Mouse (Mus musculus): Measurements from ENCODE around the gene Pias4. TPM values are rescaled to one million over a fixed set of nuclear protein-coding genes. Genes with fewer than 3 reads are reported as not detected.
"Not testable (repeated sequence)": the region's sequence is repeated elsewhere in the genome, so short reads cannot be mapped to it uniquely, and the experiment has no call there.

Gene Pias4
- polyA plus RNA-seq, 1 experiment = 47.8 TPM

- DNase-seq (ENCODE audit: low read depth) = no peak
- no peak for TF ChIP-seq POLR2A (IDR thresholded peaks at IDR 0.05; ENCODE audit: borderline replicate concordance, extremely low read depth, insufficient read depth, insufficient read length, poor library complexity, severe bottlenecking)
- peak; percentile 48; the same call in 1 of the 2 replicates for TF ChIP-seq CTCF (IDR thresholded peaks at IDR 0.05; ENCODE audit: borderline replicate concordance, extremely low read depth, insufficient read depth, insufficient read length)
Measured at GRCm38 (mm10) chr10:81190236-81190911, 22.7 kb upstream of the Pias4 start.

GRCm38 (mm10) chr10:81189821-81190220 is 22.1 kb upstream of the Pias4 start:
- no peak for DNase-seq (ENCODE audit: low read depth)
- TF ChIP-seq POLR2A (IDR thresholded peaks at IDR 0.05; ENCODE audit: borderline replicate concordance, extremely low read depth, insufficient read depth, insufficient read length, poor library complexity, severe bottlenecking) (no peak), CTCF (IDR thresholded peaks at IDR 0.05; ENCODE audit: borderline replicate concordance, extremely low read depth, insufficient read depth, insufficient read length) (no peak)

GRCm38 (mm10) chr10:81187161-81187560 is 19.4 kb upstream of the Pias4 start:
- no peak for TF ChIP-seq CTCF (IDR thresholded peaks at IDR 0.05; ENCODE audit: borderline replicate concordance, extremely low read depth, insufficient read depth, insufficient read length)
- TF ChIP-seq POLR2A (IDR thresholded peaks at IDR 0.05; ENCODE audit: borderline replicate concordance, extremely low read depth, insufficient read depth, insufficient read length, poor library complexity, severe bottlenecking) = no peak
- DNase-seq (ENCODE audit: low read depth) = no peak

GRCm38 (mm10) chr10:81184765-81185164 is 17.0 kb upstream of the Pias4 start:
- TF ChIP-seq CTCF (IDR thresholded peaks at IDR 0.05; ENCODE audit: borderline replicate concordance, extremely low read depth, insufficient read depth, insufficient read length) (no peak), POLR2A (IDR thresholded peaks at IDR 0.05; ENCODE audit: borderline replicate concordance, extremely low read depth, insufficient read depth, insufficient read length, poor library complexity, severe bottlenecking) (no peak)
- DNase-seq (ENCODE audit: low read depth) = no peak

- TF ChIP-seq CTCF (IDR thresholded peaks at IDR 0.05; ENCODE audit: borderline replicate concordance, extremely low read depth, insufficient read depth, insufficient read length) (no peak), POLR2A (IDR thresholded peaks at IDR 0.05; ENCODE audit: borderline replicate concordance, extremely low read depth, insufficient read depth, insufficient read length, poor library complexity, severe bottlenecking) (no peak)
- DNase-seq (ENCODE audit: low read depth) = no peak
Measured at GRCm38 (mm10) chr10:81183805-81184204, 16.1 kb upstream of the Pias4 start, which contains the start of gene 4930442H23Rik. TSS of gene 4930442H23Rik (minus strand) at chr10:81183849.

GRCm38 (mm10) chr10:81182336-81183333 is 14.9 kb upstream of the Pias4 start, which contains the start of gene Dapk3:
TSS of gene Dapk3 (plus strand) at chr10:81183005.
- no peak; the same call in 1 of the 2 replicates for TF ChIP-seq POLR2A (IDR thresholded peaks at IDR 0.05; ENCODE audit: borderline replicate concordance, extremely low read depth, insufficient read depth, insufficient read length, poor library complexity, severe bottlenecking)
- peak; percentile 100 for DNase-seq (ENCODE audit: low read depth)

- not testable (repeated sequence) for DNase-seq (ENCODE audit: low read depth)
Measured at GRCm38 (mm10) chr10:81181860-81182259, 14.1 kb upstream of the Pias4 start.

- no peak for DNase-seq (ENCODE audit: low read depth)
- TF ChIP-seq POLR2A (IDR thresholded peaks at IDR 0.05; ENCODE audit: borderline replicate concordance, extremely low read depth, insufficient read depth, insufficient read length, poor library complexity, severe bottlenecking) (no peak), CTCF (IDR thresholded peaks at IDR 0.05; ENCODE audit: borderline replicate concordance, extremely low read depth, insufficient read depth, insufficient read length) (no peak)
Measured at GRCm38 (mm10) chr10:81180946-81181345, 13.2 kb upstream of the Pias4 start.

- no peak for DNase-seq (ENCODE audit: low read depth)
- TF ChIP-seq CTCF (IDR thresholded peaks at IDR 0.05; ENCODE audit: borderline replicate concordance, extremely low read depth, insufficient read depth, insufficient read length) = no peak
- TF ChIP-seq POLR2A (IDR thresholded peaks at IDR 0.05; ENCODE audit: borderline replicate concordance, extremely low read depth, insufficient read depth, insufficient read length, poor library complexity, severe bottlenecking) = no peak
Measured at GRCm38 (mm10) chr10:81179451-81180342, 12.0 kb upstream of the Pias4 start.

- TF ChIP-seq CTCF (IDR thresholded peaks at IDR 0.05; ENCODE audit: borderline replicate concordance, extremely low read depth, insufficient read depth, insufficient read length) (no peak), POLR2A (IDR thresholded peaks at IDR 0.05; ENCODE audit: borderline replicate concordance, extremely low read depth, insufficient read depth, insufficient read length, poor library complexity, severe bottlenecking) (no peak)
- DNase-seq (ENCODE audit: low read depth) = no peak
Measured at GRCm38 (mm10) chr10:81178927-81179326, 11.2 kb upstream of the Pias4 start.
